Mouse (Mus musculus): Measurements from ENCODE around the gene Hepacam. TPM values are rescaled to one million over a fixed set of nuclear protein-coding genes. Genes with fewer than 3 reads are reported as not detected.

Hepacam gene
- polyA plus RNA-seq, 1 experiment from 2014 or later, result not detected

DNA sequence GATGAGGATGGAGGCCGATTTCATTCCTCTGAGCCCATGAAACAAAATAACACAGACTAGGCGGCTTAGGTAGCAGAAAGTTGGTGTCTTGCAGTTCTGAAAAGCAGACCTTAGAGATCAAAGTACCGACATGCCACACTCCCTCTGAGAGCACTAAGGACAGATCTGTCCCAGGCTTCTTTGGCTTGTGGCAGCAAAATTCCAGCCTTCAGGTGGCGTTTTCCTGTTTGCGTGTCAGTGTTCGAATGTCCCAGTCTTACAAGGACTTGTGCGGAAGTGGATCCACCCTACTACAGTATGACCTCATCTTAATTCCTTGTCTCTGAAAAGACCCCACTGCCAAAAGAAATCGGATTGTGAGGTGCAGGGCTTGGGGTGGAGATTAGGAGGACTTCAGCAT is 1.7 kb downstream of the Hepacam start:
- no peak for ATAC-seq (ENCODE audit: insufficient number of reproducible peaks, insufficient read depth, low FRiP score, low read depth)
- Histone ChIP-seq H3K4me1 (ENCODE audit: control insufficient read depth, insufficient read depth, low read length) (no peaks in the 10 kb centered on the region), H3K27me3 (ENCODE audit: control insufficient read depth, insufficient read depth, low read length) (no peaks in the 10 kb centered on the region), H3K4me2 (replicated peaks; ENCODE audit: low read depth, low read length) (no peak overlapping the region), H3K9ac (replicated peaks; ENCODE audit: low read depth, low read length) (no peak overlapping the region), H3K9me3 (ENCODE audit: control insufficient read depth, low read depth, low read length) (no peaks in the 10 kb centered on the region), H3K27ac (ENCODE audit: low read length) (no peak overlapping the region), H3K4me3 (ENCODE audit: low read depth, low read length) (no peak overlapping the region), H3K36me3 (ENCODE audit: control insufficient read depth, insufficient read depth, low read length) (no peaks in the 10 kb centered on the region)
- 69% methylated on average over 8 of the region's 8 CpGs for WGBS

- Histone ChIP-seq H3K27me3 (ENCODE audit: control insufficient read depth, insufficient read depth, low read length) (no peaks in the 10 kb centered on the region), H3K27ac (ENCODE audit: low read length) (no peak overlapping the region), H3K4me3 (ENCODE audit: low read depth, low read length) (no peak overlapping the region), H3K4me1 (ENCODE audit: control insufficient read depth, insufficient read depth, low read length) (no peaks in the 10 kb centered on the region), H3K36me3 (ENCODE audit: control insufficient read depth, insufficient read depth, low read length) (no peaks in the 10 kb centered on the region), H3K9me3 (ENCODE audit: control insufficient read depth, low read depth, low read length) (no peaks in the 10 kb centered on the region), H3K4me2 (replicated peaks; ENCODE audit: low read depth, low read length) (no peak overlapping the region), H3K9ac (replicated peaks; ENCODE audit: low read depth, low read length) (no peak overlapping the region)
- ATAC-seq (ENCODE audit: insufficient number of reproducible peaks, insufficient read depth, low FRiP score, low read depth), result no peak
- 79% methylated on average over 7 of the region's 7 CpGs for WGBS
These were observed 4.2 kb downstream of the Hepacam start for GRCm38 (mm10) chr9:37371232-37371801.

DNA sequence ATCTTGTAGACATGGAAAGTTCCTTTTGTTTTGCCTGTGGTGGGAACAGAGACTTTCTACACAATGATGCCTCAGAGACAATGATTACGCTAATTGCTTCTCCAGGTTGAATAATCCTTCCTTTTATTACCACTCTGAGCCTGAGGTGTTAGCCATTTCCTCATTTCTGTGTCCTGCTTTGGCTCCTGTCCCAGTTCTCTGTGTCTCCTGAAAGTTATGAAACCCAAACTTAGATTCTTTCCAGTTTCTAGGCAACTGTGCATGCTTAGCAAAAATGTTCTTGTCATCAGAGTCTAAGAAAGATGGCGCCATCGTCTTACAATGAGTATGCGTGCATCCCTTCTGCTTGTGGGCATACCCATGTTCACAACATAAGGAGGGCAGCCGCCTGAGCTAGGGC is 8.6 kb downstream of the Hepacam start:
- 95% methylated on average over 5 of the region's 5 CpGs for whole genome bisulfite sequencing
- no peak for ATAC-seq (ENCODE audit: insufficient number of reproducible peaks, insufficient read depth, low FRiP score, low read depth)

GRCm38 (mm10) chr9:37383161-37383560 is 16.0 kb downstream of the Hepacam start:
- H3K4me3 ChIP-seq (ENCODE audit: low read depth, low read length), result no peak overlapping the region
- ATAC-seq (ENCODE audit: insufficient number of reproducible peaks, insufficient read depth, low FRiP score, low read depth), result no peak
- H3K36me3 ChIP-seq (ENCODE audit: control insufficient read depth, insufficient read depth, low read length), result no peaks in the 10 kb centered on the region
- H3K9me3 ChIP-seq (ENCODE audit: control insufficient read depth, low read depth, low read length), result no peaks in the 10 kb centered on the region
- no peak overlapping the region for H3K27ac ChIP-seq (ENCODE audit: low read length)
- H3K27me3 ChIP-seq (ENCODE audit: control insufficient read depth, insufficient read depth, low read length), result 0 out of 2 replicates have a peak, but pooled peaks cover 7% of the 10 kb centered on the region
- H3K4me2 ChIP-seq (replicated peaks; ENCODE audit: low read depth, low read length), result no peak overlapping the region
- H3K4me1 ChIP-seq (ENCODE audit: control insufficient read depth, insufficient read depth, low read length), result 0 out of 2 replicates have a peak, but pooled peaks cover 3% of the 10 kb centered on the region
- no peak overlapping the region for H3K9ac ChIP-seq (replicated peaks; ENCODE audit: low read depth, low read length)
- WGBS, result 92% methylated on average over 6 of the region's 6 CpGs

More for the DNA sequence above, 8.6 kb downstream of the Hepacam start:
- Histone ChIP-seq H3K4me2 (replicated peaks; ENCODE audit: low read depth, low read length) (no peak overlapping the region), H3K4me3 (ENCODE audit: low read depth, low read length) (no peak overlapping the region), H3K27me3 (ENCODE audit: control insufficient read depth, insufficient read depth, low read length) (no peaks in the 10 kb centered on the region), H3K27ac (ENCODE audit: low read length) (no peak overlapping the region), H3K4me1 (ENCODE audit: control insufficient read depth, insufficient read depth, low read length) (no peaks in the 10 kb centered on the region), H3K9me3 (ENCODE audit: control insufficient read depth, low read depth, low read length) (no peaks in the 10 kb centered on the region), H3K9ac (replicated peaks; ENCODE audit: low read depth, low read length) (no peak overlapping the region), H3K36me3 (ENCODE audit: control insufficient read depth, insufficient read depth, low read length) (no peaks in the 10 kb centered on the region)

GRCm38 (mm10) chr9:37384284-37385182 is 17.4 kb downstream of the Hepacam start:
- H3K27ac ChIP-seq (ENCODE audit: low read length), result no peak overlapping the region
- H3K4me2 ChIP-seq (replicated peaks; ENCODE audit: low read depth, low read length), result peak overlapping the region; percentile 82
- no peaks in the 10 kb centered on the region for H3K36me3 ChIP-seq (ENCODE audit: control insufficient read depth, insufficient read depth, low read length)
- 6% methylated on average over 54 of the region's 54 CpGs for WGBS
- 0 out of 2 replicates have a peak, but pooled peaks cover 7% of the 10 kb centered on the region for H3K27me3 ChIP-seq (ENCODE audit: control insufficient read depth, insufficient read depth, low read length)
- no peaks in the 10 kb centered on the region for H3K9me3 ChIP-seq (ENCODE audit: control insufficient read depth, low read depth, low read length)
- peak; percentile 78; the same call in 1 of the 2 replicates for ATAC-seq (ENCODE audit: insufficient number of reproducible peaks, insufficient read depth, low FRiP score, low read depth)
- 0 out of 2 replicates have a peak, but pooled peaks cover 3% of the 10 kb centered on the region for H3K4me1 ChIP-seq (ENCODE audit: control insufficient read depth, insufficient read depth, low read length)
- peak overlapping the region; percentile 28; the same call in 1 of the 2 replicates for H3K9ac ChIP-seq (replicated peaks; ENCODE audit: low read depth, low read length)
- H3K4me3 ChIP-seq (ENCODE audit: low read depth, low read length), result peak overlapping the region; percentile 33

- WGBS, result 66% methylated on average over 2 of the region's 2 CpGs
- Histone ChIP-seq H3K27ac (ENCODE audit: low read length) (no peak overlapping the region), H3K4me1 (ENCODE audit: control insufficient read depth, insufficient read depth, low read length) (no peaks in the 10 kb centered on the region), H3K27me3 (ENCODE audit: control insufficient read depth, insufficient read depth, low read length) (no peaks in the 10 kb centered on the region), H3K4me2 (replicated peaks; ENCODE audit: low read depth, low read length) (no peak overlapping the region), H3K9ac (replicated peaks; ENCODE audit: low read depth, low read length) (no peak overlapping the region), H3K36me3 (ENCODE audit: control insufficient read depth, insufficient read depth, low read length) (no peaks in the 10 kb centered on the region), H3K4me3 (ENCODE audit: low read depth, low read length) (no peak overlapping the region), H3K9me3 (ENCODE audit: control insufficient read depth, low read depth, low read length) (no peaks in the 10 kb centered on the region)
- no peak for ATAC-seq (ENCODE audit: insufficient number of reproducible peaks, insufficient read depth, low FRiP score, low read depth)
These were observed 23.7 kb downstream of the Hepacam start for GRCm38 (mm10) chr9:37390891-37391290.

DNA sequence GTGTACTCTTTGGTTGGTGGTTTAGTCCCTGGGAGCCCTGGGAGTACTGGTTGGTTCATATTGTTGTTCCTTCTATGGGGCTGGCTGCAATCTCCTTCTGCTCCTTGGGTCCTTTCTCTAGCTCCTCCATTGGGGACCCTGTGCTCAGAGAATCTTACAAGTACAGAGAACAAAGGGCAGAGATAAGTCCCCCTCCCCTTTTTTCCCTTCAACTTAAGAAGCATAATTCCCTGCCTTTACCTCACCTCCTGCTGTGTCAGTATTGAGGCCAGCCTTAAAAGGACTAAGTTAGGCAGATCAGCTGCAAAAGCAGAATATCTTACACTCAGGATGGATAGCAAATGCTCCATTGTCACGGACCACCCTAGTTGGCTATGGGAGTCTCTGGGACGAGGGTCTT is 24.9 kb downstream of the Hepacam start:
- Histone ChIP-seq H3K27ac (ENCODE audit: low read length) (no peak overlapping the region), H3K9me3 (ENCODE audit: control insufficient read depth, low read depth, low read length) (no peaks in the 10 kb centered on the region), H3K4me1 (ENCODE audit: control insufficient read depth, insufficient read depth, low read length) (no peaks in the 10 kb centered on the region), H3K27me3 (ENCODE audit: control insufficient read depth, insufficient read depth, low read length) (no peaks in the 10 kb centered on the region), H3K36me3 (ENCODE audit: control insufficient read depth, insufficient read depth, low read length) (no peaks in the 10 kb centered on the region), H3K4me2 (replicated peaks; ENCODE audit: low read depth, low read length) (no peak overlapping the region), H3K4me3 (ENCODE audit: low read depth, low read length) (no peak overlapping the region), H3K9ac (replicated peaks; ENCODE audit: low read depth, low read length) (no peak overlapping the region)
- no peak for ATAC-seq (ENCODE audit: insufficient number of reproducible peaks, insufficient read depth, low FRiP score, low read depth)
- 69% methylated on average over 2 of the region's 2 CpGs for WGBS

GRCm38 (mm10) chr9:37393482-37394131 is 26.5 kb downstream of the Hepacam start:
- Histone ChIP-seq H3K9ac (replicated peaks; ENCODE audit: low read depth, low read length) (no peak overlapping the region), H3K27me3 (ENCODE audit: control insufficient read depth, insufficient read depth, low read length) (no peaks in the 10 kb centered on the region), H3K4me3 (ENCODE audit: low read depth, low read length) (no peak overlapping the region), H3K4me2 (replicated peaks; ENCODE audit: low read depth, low read length) (no peak overlapping the region), H3K4me1 (ENCODE audit: control insufficient read depth, insufficient read depth, low read length) (no peaks in the 10 kb centered on the region), H3K27ac (ENCODE audit: low read length) (no peak overlapping the region), H3K36me3 (ENCODE audit: control insufficient read depth, insufficient read depth, low read length) (no peaks in the 10 kb centered on the region), H3K9me3 (ENCODE audit: control insufficient read depth, low read depth, low read length) (no peaks in the 10 kb centered on the region)
- no peak for ATAC-seq (ENCODE audit: insufficient number of reproducible peaks, insufficient read depth, low FRiP score, low read depth)
- WGBS, result 60% methylated on average over 8 of the region's 8 CpGs

Measured in stomach, embryonic 14.5 days (tissue).